20 mouse cellular contexts compared by ENCODE assay signal in genomic region chr17:11261679-11262078, GRCm38 (mm10).
"Had no signal": no experiment of that assay in that cellular context is flagged by ENCODE, and none has a peak within 500 bp of the region (broad histone marks: within the 10 kb centered on the region; RNA-seq: fewer than 3 reads in every experiment).

No protein-coding gene starts in this region.

- H3K27me3 ChIP-seq: limb, embryonic 12.5 days; limb, embryonic 15.5 days; midbrain, embryonic 13.5 days; stomach, embryonic 15.5 days had no signal

- H3K9ac ChIP-seq: limb, embryonic 12.5 days; limb, embryonic 15.5 days; liver, embryonic 14.5 days; liver, postnatal 0 days; lung, embryonic 14.5 days; midbrain, embryonic 13.5 days; stomach, embryonic 15.5 days had no signal

- H3K4me1 ChIP-seq: limb, embryonic 12.5 days; limb, embryonic 15.5 days; midbrain, embryonic 10.5 days; midbrain, embryonic 13.5 days; stomach, embryonic 15.5 days had no signal

- H3K4me2 ChIP-seq: limb, embryonic 12.5 days; limb, embryonic 15.5 days; liver, embryonic 11.5 days; lung, embryonic 14.5 days; midbrain, embryonic 13.5 days; stomach, embryonic 15.5 days had no signal

- H3K36me3 ChIP-seq: limb, embryonic 12.5 days; limb, embryonic 15.5 days; midbrain, embryonic 10.5 days; midbrain, embryonic 13.5 days; stomach, embryonic 15.5 days had no signal

- H3K9me3 ChIP-seq: limb, embryonic 12.5 days; limb, embryonic 15.5 days; midbrain, embryonic 10.5 days; midbrain, embryonic 13.5 days; stomach, embryonic 15.5 days had no signal

- ATAC-seq: intestine, embryonic 16.5 days; liver, postnatal 0 days; lung, postnatal 0 days; midbrain, embryonic 13.5 days had no signal

- DNase-seq: kidney, adult 18-20 months; kidney, adult 9 months; kidney, postnatal 14 days; kidney, postnatal 4 days; left cerebral cortex, postnatal 4 days; liver, postnatal 0 days; lung, embryonic 14.5 days; right cerebral cortex, postnatal 25 days; spleen, adult 18-20 months; thymus, postnatal 25 days had no signal

- H3K27ac ChIP-seq: limb, embryonic 12.5 days; limb, embryonic 15.5 days; liver, embryonic 14.5 days; macrophage; midbrain, embryonic 10.5 days; midbrain, embryonic 13.5 days; stomach, embryonic 15.5 days had no signal

- H3K4me3 ChIP-seq: limb, embryonic 12.5 days; limb, embryonic 15.5 days; midbrain, embryonic 10.5 days; midbrain, embryonic 13.5 days; stomach, embryonic 15.5 days had no signal
